Mouse (Mus musculus) MEL (cell line): ENCODE measurements around the gene Kidins220. TPM values are rescaled to one million over a fixed set of nuclear protein-coding genes. Genes with fewer than 3 reads are reported as not detected.

ENCODE experiments used
- DNase-seq: peaks from one replicate; pipeline ENCODE4 v3.0.0; 2011; ENCODE audit warnings: low read depth, low spot score
- H3K27ac ChIP-seq: 2 replicates; pipeline ENCODE4 v1.5.1; 2012; ENCODE audit warnings: low read depth, mild to moderate bottlenecking, control low read depth, low read length, moderate library complexity; ENCODE audit not compliant: control insufficient read depth
- H3K27me3 ChIP-seq, 2 experiments: fragments of 150-350 bp in 1 of 2; sonication (generic) in 1 of 2; 2 replicates each; pipeline ENCODE4 v1.6.1; 2012; ENCODE audit warnings: low read length in 2 of 2, mild to moderate bottlenecking in 2 of 2, improper control_type of control experiment in 1 of 2, moderate library complexity in 1 of 2; ENCODE audit not compliant: insufficient read depth in 2 of 2, control insufficient read depth in 1 of 2
- H3K36me3 ChIP-seq, 2 experiments: 2 replicates each; pipeline ENCODE4 v1.6.1; 2012 to 2014; ENCODE audit warnings: low read length in 2 of 2, improper control_type of control experiment in 1 of 2, inconsistent platforms in 1 of 2, mild to moderate bottlenecking in 1 of 2; ENCODE audit not compliant: insufficient read depth in 2 of 2, control insufficient read depth in 1 of 2
- H3K4me1 ChIP-seq, 2 experiments: fragments of 150-350 bp in 1 of 2; sonication (generic) in 1 of 2; 2 replicates each; pipeline ENCODE4 v1.6.1; 2012; ENCODE audit warnings: low read length in 2 of 2, improper control_type of control experiment in 1 of 2, mild to moderate bottlenecking in 1 of 2; ENCODE audit not compliant: insufficient read depth in 2 of 2, control insufficient read depth in 1 of 2
- H3K4me3 ChIP-seq, 2 experiments: fragments of 150-350 bp in 1 of 2; sonication (generic) in 1 of 2; 2 replicates each; pipeline ENCODE4 v1.5.1; 2012; ENCODE audit warnings: low read depth in 2 of 2, low read length in 2 of 2, mild to moderate bottlenecking in 2 of 2, moderate library complexity in 2 of 2, control low read depth in 1 of 2, improper control_type of control experiment in 1 of 2; ENCODE audit not compliant: control insufficient read depth in 1 of 2, insufficient read depth in 1 of 2
- H3K79me2 ChIP-seq: 2 replicates; pipeline ENCODE4 v1.6.1; 2012; ENCODE audit warnings: mild to moderate bottlenecking, low read length, moderate library complexity; ENCODE audit not compliant: control insufficient read depth, poor library complexity, insufficient read depth
- H3K9ac ChIP-seq: 2 replicates; pipeline ENCODE4 v1.6.1; 2012; ENCODE audit warnings: low read depth, mild to moderate bottlenecking, control low read depth, low read length, moderate library complexity; ENCODE audit not compliant: control insufficient read depth, poor library complexity, severe bottlenecking
- H3K9me3 ChIP-seq: fragments of 150-350 bp; sonication (generic); replicated peaks from 2 replicates; pipeline ENCODE4 v1.6.1; 2012; ENCODE audit warnings: mild to moderate bottlenecking, low read length, improper control_type of control experiment, moderate library complexity; ENCODE audit not compliant: insufficient read depth
- BHLHE40 ChIP-seq: IDR thresholded peaks from 2 replicates; pipeline ENCODE4 v1.6.1; 2012; ENCODE audit warnings: low read depth, mild to moderate bottlenecking, inconsistent platforms, low read length, improper control_type of control experiment, borderline replicate concordance
- CHD1 ChIP-seq: IDR thresholded peaks from 2 replicates; pipeline ENCODE4 v1.6.1; 2012; ENCODE audit warnings: low read depth, mild to moderate bottlenecking, inconsistent platforms, low read length, improper control_type of control experiment
- GATA1 ChIP-seq: IDR thresholded peaks from 2 replicates; pipeline ENCODE4 v1.6.1; 2011; ENCODE audit warnings: low read depth, low read length, improper control_type of control experiment
- HCFC1 ChIP-seq: IDR thresholded peaks from 2 replicates; pipeline ENCODE4 v1.6.1; 2012; ENCODE audit warnings: low read depth, mild to moderate bottlenecking, inconsistent platforms, low read length, improper control_type of control experiment, moderate library complexity
- MAFK ChIP-seq: IDR thresholded peaks from 2 replicates; pipeline ENCODE4 v1.6.1; 2011; ENCODE audit warnings: low read depth, mild to moderate bottlenecking, low read length, improper control_type of control experiment, borderline replicate concordance
- MAX ChIP-seq: IDR thresholded peaks from 2 replicates; pipeline ENCODE4 v1.6.1; 2011; ENCODE audit warnings: low read length, improper control_type of control experiment
- MAZ ChIP-seq: IDR thresholded peaks from 2 replicates; pipeline ENCODE4 v1.6.1; 2012; ENCODE audit warnings: low read depth, mild to moderate bottlenecking, inconsistent platforms, low read length, improper control_type of control experiment
- MXI1 ChIP-seq: IDR thresholded peaks from 2 replicates; pipeline ENCODE4 v1.6.1; 2011; ENCODE audit warnings: mild to moderate bottlenecking, low read depth, low read length, improper control_type of control experiment
- NELFE ChIP-seq: IDR thresholded peaks from 2 replicates; pipeline ENCODE4 v1.6.1; 2011; ENCODE audit warnings: low read depth, low read length, improper control_type of control experiment
- POLR2AphosphoS2 ChIP-seq: IDR thresholded peaks from 2 replicates; pipeline ENCODE4 v1.6.1; 2011; ENCODE audit warnings: low read length, improper control_type of control experiment
- POLR2AphosphoS5 ChIP-seq: IDR thresholded peaks from 2 replicates; pipeline ENCODE4 v1.6.1; 2012; ENCODE audit warnings: low read depth, borderline replicate concordance, mild to moderate bottlenecking, inconsistent platforms, low read length, moderate library complexity, mixed read lengths
- RCOR1 ChIP-seq: IDR thresholded peaks from 2 replicates; pipeline ENCODE4 v1.6.1; 2012; ENCODE audit warnings: low read depth, mild to moderate bottlenecking, inconsistent platforms, low read length, improper control_type of control experiment
- SIN3A ChIP-seq: IDR thresholded peaks from 2 replicates; pipeline ENCODE4 v1.6.1; 2012; ENCODE audit warnings: low read length, improper control_type of control experiment, inconsistent platforms
- TAL1 ChIP-seq: IDR thresholded peaks from 2 replicates; pipeline ENCODE4 v1.6.1; 2012; ENCODE audit warnings: mild to moderate bottlenecking, inconsistent platforms, low read length, moderate library complexity, mixed read lengths
- TCF12 ChIP-seq: IDR thresholded peaks from 2 replicates; pipeline ENCODE4 v1.6.1; 2014; ENCODE audit warnings: low read depth, mild to moderate bottlenecking, inconsistent platforms, low read length, improper control_type of control experiment, moderate library complexity
- USF1 ChIP-seq: IDR thresholded peaks from 2 replicates; pipeline ENCODE4 v1.6.1; 2014; ENCODE audit warnings: low read depth, mild to moderate bottlenecking, inconsistent platforms, low read length, improper control_type of control experiment, moderate library complexity
- ZKSCAN1 ChIP-seq: IDR thresholded peaks from 2 replicates; pipeline ENCODE4 v1.6.1; 2012; ENCODE audit warnings: low read depth, mild to moderate bottlenecking, inconsistent platforms, low read length, improper control_type of control experiment, moderate library complexity
- ZMIZ1 ChIP-seq: IDR thresholded peaks from 2 replicates; pipeline ENCODE4 v1.6.1; 2012; ENCODE audit warnings: low read depth, mild to moderate bottlenecking, inconsistent platforms, low read length, improper control_type of control experiment, moderate library complexity
- polyA plus RNA-seq, 2 experiments: library from polyadenylated mRNA; stranded (reverse) in 1 of 2; unstranded in 1 of 2; fragments of >175 nt in 1 of 2; fragments of >200 nt in 1 of 2; gene quantifications; 2 replicates each; pipeline versions ENCODE4 v1.2.1 to v1.2.4; 2012; ENCODE audit warnings: low replicate concordance in 2 of 2, low read depth in 1 of 2; ENCODE audit not compliant: insufficient read length in 2 of 2, insufficient read depth in 1 of 2, missing spikeins in 1 of 2
- total RNA-seq: library from RNA; depleted of rRNA; stranded (reverse); fragments of 300-350 nt; gene quantifications from 2 replicates; pipeline ENCODE4 v1.2.3, GENCODE M21; 2012

Gene Kidins220
- total and polyA plus RNA-seq, 3 experiments: 26.2 to 124 (median 29.2) TPM

DNA sequence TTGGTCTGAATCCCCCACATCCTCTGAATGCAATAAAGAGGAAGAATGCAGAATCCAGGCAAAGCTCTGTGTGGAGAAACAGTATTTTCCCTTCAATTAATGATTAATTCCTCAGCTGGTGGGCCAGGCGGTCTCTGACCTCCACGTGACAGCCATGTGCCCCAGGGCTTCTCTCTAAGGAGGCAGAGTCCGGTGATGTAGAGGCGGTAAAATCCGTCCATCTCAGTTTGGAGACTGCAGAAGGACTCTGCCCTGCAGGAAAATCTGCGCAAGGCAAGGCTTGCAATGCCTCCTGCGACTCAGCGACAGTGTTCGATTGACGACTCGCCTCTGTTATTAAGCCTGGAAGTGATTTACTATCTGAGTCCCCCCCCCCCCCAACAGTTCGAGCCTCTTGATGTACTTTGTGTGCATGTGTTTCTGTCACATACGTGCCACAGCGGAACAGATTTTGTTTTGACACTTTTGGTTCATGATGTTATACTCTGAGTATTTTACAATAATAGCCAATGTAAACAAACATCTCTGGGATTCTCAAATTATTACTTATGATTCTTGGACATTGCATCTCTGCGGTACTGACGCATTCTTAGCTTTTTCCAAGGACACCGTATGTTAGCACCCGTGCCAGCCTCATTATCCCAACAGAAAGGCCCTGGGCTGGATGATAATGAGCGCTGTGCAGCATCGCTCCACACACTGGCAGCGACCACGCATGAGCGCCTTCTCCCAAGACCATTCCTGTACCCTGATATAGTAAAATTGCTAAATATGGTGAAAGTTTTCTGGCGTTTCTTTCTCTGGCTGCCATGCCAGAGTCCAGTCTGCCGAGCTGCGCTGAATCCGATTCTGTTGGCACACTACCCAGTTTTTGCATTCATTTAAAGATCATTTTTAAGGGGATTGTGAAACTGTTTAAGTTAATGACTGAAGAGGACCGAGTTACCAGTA lies 122.8 kb downstream of the Kidins220 start:
- Histone ChIP-seq H3K27ac (no peak overlapping the region), H3K4me3 (peak overlapping the region; percentile 42 to 69), H3K4me1 (peaks cover 0 to 2% of the 10 kb centered on the region in 2 experiments; a peak in 2 of 4 replicates), H3K9ac (peak overlapping the region; percentile 83), H3K27me3 (no peaks in the 10 kb centered on the region), H3K79me2 (peaks cover 14% of the 10 kb centered on the region), H3K9me3 (no peaks in the 10 kb centered on the region), H3K36me3 (peaks cover 0 to 3% of the 10 kb centered on the region in 2 experiments; a peak in 1 of 4 replicates)
- DNase-seq: peak; percentile 26
- no peak for TF ChIP-seq NELFE
- TF ChIP-seq TAL1: no peak
- no peak for TF ChIP-seq MXI1
- no peak for TF ChIP-seq TCF12
- no peak for TF ChIP-seq USF1
- TF ChIP-seq MAX: no peak
- no peak for TF ChIP-seq GATA1
- no peak for TF ChIP-seq ZKSCAN1
- no peak for TF ChIP-seq POLR2AphosphoS2
- no peak for TF ChIP-seq MAFK
- no peak for TF ChIP-seq SIN3A
- TF ChIP-seq ZMIZ1: no peak
- no peak for TF ChIP-seq POLR2AphosphoS5
- TF ChIP-seq MAZ: no peak
- no peak for TF ChIP-seq BHLHE40
- no peak for TF ChIP-seq RCOR1

DNA sequence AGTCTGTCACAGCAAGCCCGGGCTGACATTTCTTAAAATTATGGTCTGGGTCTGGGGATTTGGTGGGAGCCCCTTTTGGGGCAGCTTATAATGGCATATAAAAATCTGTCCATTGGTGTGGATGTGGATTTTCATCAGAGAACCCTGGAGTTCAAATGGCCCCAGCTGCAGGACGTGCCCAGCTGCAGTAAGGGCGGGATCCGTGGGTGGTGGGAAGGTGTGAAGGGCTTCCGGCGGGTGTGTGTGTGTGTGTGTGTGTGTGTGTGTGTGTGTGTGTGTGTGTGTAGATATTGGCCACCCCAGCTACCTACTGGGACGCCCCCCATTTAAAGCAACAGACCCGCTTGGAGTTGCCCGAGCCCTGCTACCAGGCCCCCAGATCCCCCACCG lies 123.4 kb downstream of the Kidins220 start:
- TF ChIP-seq CHD1 (no peak), HCFC1 (0 out of 2 replicates have a peak, but pooled peaks have one; percentile 13)
- Histone ChIP-seq H3K9me3 (no peaks in the 10 kb centered on the region), H3K79me2 (peaks cover 14% of the 10 kb centered on the region), H3K27ac (0 out of 2 replicates have a peak overlapping the region, but pooled peaks have one; percentile 5), H3K27me3 (no peaks in the 10 kb centered on the region), H3K4me3 (peak overlapping the region; percentile 42 to 69), H3K4me1 (peaks cover 0 to 2% of the 10 kb centered on the region in 2 experiments; a peak in 2 of 4 replicates), H3K36me3 (peaks cover 0 to 3% of the 10 kb centered on the region in 2 experiments; a peak in 1 of 4 replicates), H3K9ac (peak overlapping the region; percentile 83)
- peak; percentile 43 for DNase-seq
